Mouse (Mus musculus) kidney, postnatal 14 days (tissue): ENCODE data around the gene Perm1.

ENCODE experiments used
- DNase-seq: peaks from one replicate; pipeline ENCODE4 v3.0.0; 2022; ENCODE audit warnings: mixed read lengths

Perm1 gene

GRCm38 (mm10) chr4:156200623-156201475 is 14.8 kb upstream of the Perm1 start, which contains the start of gene Isg15:
TSS of gene Isg15 (minus strand) at chr4:156200818.
- no peak for DNase-seq

GRCm38 (mm10) chr4:156202462-156202893 is 13.2 kb upstream of the Perm1 start:
- DNase-seq = no peak

- DNase-seq = peak; percentile 80
These were observed 12.7 kb upstream of the Perm1 start, which contains the start of gene AW011738 for GRCm38 (mm10) chr4:156203001-156203412. TSS of gene AW011738 (plus strand) at chr4:156203304.

GRCm38 (mm10) chr4:156203413-156204131 is 12.1 kb upstream of the Perm1 start:
- DNase-seq = peak; percentile 41

- no peak for DNase-seq
These were observed 6.8 kb upstream of the Perm1 start for GRCm38 (mm10) chr4:156208872-156209271.

DNA sequence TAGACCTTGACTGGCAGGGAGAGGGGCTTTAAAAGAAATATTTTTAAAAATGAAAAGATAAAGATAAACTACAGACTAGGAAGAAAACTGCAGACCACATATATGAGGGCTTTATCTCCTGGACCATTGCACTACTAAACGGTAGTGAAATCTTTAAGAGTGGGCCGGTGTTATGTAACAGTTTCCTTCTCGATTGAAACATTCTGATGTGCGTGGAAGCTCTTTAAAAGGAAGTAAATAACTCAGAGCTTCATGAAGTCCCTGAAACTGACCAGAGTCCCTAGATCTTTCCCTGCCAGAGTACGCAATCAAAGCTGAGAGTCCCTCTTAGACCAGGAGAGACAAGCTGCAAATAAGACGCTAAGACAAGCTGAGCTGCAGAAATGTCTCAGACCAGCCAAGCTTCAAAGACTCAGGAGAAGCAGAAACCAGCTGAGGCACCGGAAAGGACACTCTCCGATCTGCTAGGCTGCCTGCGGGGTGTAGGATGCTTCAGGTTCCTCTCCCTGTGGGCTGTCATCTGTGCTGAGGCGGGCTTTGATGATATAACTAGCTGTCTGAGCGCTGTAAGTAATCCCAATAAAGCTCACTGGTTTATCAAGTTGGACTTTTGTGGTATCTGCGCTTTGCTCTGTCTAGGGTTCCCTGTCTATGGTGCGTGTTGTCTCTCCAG is 5.6 kb upstream of the Perm1 start:
- no peak for DNase-seq

DNA sequence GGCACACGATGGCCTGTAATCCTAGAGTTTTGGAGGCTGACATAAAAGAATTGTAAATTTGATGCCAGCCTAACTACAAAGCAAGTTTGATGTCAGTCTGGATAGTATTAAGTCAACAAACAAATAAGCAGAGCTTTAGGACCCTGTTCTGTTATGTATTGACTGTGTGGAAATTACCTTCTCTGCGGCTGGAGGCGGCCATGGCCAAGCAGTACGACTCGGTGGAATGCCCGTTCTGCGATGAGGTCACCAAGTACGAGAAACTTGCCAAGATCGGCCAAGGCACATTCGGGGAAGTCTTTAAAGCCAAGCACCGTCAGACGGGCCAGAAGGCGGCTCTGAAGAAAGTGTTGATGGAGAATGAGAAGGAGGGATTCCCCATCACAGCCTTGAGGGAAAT is 2.5 kb upstream of the Perm1 start:
- DNase-seq = no peak

DNA sequence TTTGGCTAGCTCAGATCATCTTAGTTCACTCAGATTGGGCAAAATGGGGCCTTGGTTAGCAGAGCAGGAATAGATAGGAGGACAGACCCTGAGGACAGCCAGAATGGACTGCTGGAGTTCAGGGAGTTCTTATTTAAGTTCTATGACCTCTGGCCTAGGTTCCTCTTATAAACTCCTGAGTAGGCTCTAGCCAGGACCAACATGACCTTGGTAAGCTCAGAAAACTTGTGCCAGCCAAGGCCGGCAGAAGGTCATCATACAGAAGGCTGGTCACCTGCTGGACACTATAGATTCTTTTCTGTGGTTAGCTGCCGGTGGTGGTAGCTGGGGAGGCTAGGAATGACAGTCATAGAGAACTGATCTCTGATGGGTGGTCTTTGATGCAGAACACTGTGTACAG is 528 bp downstream of the Perm1 start:
- DNase-seq = no peak

DNA sequence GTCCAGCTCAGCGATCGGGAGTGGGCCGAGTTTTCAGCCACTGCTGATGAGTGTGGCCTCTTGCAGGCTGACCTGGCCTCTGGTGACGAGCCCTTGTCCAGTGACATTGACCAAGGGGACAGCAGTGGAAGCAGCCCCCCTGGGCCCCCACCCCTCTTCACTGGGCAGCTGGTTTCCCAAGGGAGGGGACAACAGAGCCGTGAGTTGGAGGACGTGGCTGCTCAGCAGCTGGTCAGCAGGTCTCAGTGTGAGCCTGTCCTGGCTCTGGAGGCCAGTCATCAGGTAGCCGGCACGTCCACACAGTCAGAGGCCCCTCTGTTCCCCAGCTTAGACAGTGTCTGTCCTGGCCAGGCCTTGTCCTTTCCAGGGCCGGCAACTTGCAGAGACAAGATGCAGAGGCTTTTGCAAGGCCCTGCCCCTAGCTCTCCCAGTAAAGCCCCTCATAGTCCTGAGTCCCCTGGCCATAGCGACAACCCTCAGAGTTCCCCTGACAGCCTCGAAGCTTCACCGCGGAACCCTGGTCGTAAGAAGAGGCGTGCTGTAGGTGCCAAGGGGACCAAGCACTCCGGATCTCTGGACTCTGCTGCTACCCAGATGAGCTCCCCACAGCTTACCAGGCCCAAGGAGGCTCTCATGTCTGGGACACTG is 1.5 kb downstream of the Perm1 start:
- DNase-seq = no peak

DNA sequence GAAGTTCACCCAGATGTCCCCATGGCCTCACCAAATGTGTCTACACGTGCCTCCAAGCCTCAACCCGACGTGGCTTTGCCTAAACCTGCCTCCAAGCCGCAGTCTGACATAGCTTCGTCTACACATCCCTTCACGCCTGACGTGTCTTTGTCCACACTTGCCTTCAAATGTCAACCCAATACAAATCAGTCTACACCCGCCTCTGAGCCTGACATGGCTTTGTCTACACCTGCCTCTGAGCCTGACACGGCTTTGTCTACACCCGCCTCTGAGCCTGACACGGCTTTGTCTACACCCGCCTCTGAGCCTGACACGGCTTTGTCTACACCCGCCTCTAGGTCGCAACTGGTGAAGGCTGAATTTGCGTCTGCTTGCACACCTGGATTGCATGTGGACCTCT is 2.2 kb downstream of the Perm1 start:
- DNase-seq = no peak

- DNase-seq = no peak
These were observed 4.3 kb downstream of the Perm1 start for GRCm38 (mm10) chr4:156219936-156220335.

GRCm38 (mm10) chr4:156224276-156224675 is 8.6 kb downstream of the Perm1 start:
- no peak for DNase-seq

GRCm38 (mm10) chr4:156227752-156228392 is 12.2 kb downstream of the Perm1 start:
- peak; percentile 30 for DNase-seq

- no peak for DNase-seq
These were observed 12.8 kb downstream of the Perm1 start for GRCm38 (mm10) chr4:156228393-156229024.

- DNase-seq = no peak
These were observed 18.4 kb downstream of the Perm1 start for GRCm38 (mm10) chr4:156234021-156234501.

DNA sequence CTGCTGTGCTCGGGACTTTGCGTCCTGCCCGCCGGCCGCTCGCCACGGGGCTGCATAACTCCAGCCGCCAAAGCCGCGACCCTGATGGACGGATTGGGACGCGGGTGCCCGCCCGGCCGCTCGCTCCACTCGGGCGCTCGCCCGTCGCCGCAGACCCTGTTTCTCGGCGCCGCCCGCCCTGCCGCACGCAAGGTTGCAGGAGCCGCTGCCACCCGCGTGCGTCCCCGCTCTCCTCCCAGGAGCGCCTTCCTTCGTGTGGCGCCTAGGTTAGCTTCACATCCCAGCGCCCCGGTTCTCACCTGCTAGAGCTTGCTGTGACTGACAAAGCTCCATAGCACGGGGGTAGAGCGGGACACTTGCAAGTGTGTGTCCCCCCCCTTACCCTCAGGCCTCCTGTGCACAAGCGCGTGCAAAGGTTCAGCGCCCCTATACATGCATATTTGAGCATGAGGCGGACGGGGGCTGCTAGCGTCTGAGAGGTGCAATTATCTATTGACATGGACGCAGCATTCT is 19.1 kb downstream of the Perm1 start, which contains the start of gene Plekhn1:
Plekhn1 (minus strand) TSS at position 157 of the 513 bp plus-strand sequence.
- peak; percentile 85 for DNase-seq

GRCm38 (mm10) chr4:156235360-156235770 is 19.7 kb downstream of the Perm1 start:
- DNase-seq = no peak

- peak; percentile 94 for DNase-seq
These were observed 20.3 kb downstream of the Perm1 start, which contains the start of gene Noc2l for GRCm38 (mm10) chr4:156235808-156236533. TSS of gene Noc2l (plus strand) at chr4:156236010.

GRCm38 (mm10) chr4:156236651-156237447 is 21.2 kb downstream of the Perm1 start:
- DNase-seq = no peak
